Mouse (Mus musculus) G1E (cell line): Measurements from ENCODE around the gene Scml4.

Experiments
- CTCF ChIP-seq: IDR thresholded peaks from 2 replicates; pipeline ENCODE4 v1.5.1; 2012; ENCODE audit warnings: low read depth, low read length, inconsistent platforms, mixed read lengths
- GATA1 ChIP-seq: IDR thresholded peaks from 2 replicates; pipeline ENCODE4 v1.6.1; 2012; ENCODE audit warnings: borderline replicate concordance, low read length, inconsistent platforms, mixed read lengths
- TAL1 ChIP-seq: conservative IDR thresholded peaks from 2 replicates; pipeline ENCODE4 v1.6.1; 2012; ENCODE audit warnings: low read depth, low read length, inconsistent platforms, mixed read lengths

GRCm38 (mm10) chr10:43002721-43003465 is 142.7 kb downstream of the Scml4 start:
- no peak for TF ChIP-seq CTCF
- no peak for TF ChIP-seq TAL1
- TF ChIP-seq GATA1: no peak
